Mouse (Mus musculus) G1E-ER4 (cell line): ENCODE results near the gene Ndrg2. TPM values are rescaled to one million over a fixed set of nuclear protein-coding genes. Genes with fewer than 3 reads are reported as not detected.

Experiments
- GATA1 ChIP-seq: IDR thresholded peaks from one replicate; pipeline ENCODE4 v1.8.0; 2012; ENCODE audit warnings: low read length, inconsistent platforms
- polyA plus RNA-seq: library from polyadenylated mRNA; stranded (reverse); fragments of >175 nt; gene quantifications from 2 replicates; pipeline ENCODE4 v1.2.3, GENCODE M21; 2012

Ndrg2 gene
- polyA plus RNA-seq, 1 experiment, result not detected

DNA sequence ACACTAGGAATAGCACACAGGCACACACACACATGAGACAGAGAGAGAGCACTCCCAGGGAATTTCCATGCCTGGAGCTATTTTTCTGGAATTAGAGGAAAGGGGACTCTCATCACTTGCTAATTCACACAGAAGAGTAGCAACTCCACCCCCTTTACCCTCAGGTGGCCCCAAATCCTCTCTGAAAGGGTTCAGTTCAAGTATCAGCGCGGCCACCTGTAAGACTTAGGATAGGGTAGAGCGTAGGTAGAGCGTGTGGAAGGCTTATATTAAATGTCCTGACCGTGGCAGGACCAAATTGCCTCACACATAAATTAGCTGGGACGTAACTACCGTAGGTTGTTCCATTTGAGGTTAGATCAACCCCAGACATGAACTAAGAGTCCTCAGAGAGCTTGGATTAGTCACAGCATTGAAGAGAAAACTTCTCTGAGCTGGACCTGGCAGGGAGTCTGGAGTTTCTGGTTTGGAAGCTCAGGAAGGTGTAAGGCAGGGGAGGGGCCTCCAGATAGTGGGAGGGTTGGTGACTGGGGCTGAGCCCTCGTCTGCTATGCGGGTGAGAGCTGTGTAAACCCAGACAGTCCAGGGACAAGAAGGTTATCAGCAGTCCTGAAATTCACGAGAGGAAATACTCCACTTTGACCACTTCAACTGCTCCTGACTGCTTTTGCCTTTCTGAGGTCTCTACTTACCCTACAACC lies 20.7 kb downstream of the Ndrg2 start:
- TF ChIP-seq GATA1, result no peak

DNA sequence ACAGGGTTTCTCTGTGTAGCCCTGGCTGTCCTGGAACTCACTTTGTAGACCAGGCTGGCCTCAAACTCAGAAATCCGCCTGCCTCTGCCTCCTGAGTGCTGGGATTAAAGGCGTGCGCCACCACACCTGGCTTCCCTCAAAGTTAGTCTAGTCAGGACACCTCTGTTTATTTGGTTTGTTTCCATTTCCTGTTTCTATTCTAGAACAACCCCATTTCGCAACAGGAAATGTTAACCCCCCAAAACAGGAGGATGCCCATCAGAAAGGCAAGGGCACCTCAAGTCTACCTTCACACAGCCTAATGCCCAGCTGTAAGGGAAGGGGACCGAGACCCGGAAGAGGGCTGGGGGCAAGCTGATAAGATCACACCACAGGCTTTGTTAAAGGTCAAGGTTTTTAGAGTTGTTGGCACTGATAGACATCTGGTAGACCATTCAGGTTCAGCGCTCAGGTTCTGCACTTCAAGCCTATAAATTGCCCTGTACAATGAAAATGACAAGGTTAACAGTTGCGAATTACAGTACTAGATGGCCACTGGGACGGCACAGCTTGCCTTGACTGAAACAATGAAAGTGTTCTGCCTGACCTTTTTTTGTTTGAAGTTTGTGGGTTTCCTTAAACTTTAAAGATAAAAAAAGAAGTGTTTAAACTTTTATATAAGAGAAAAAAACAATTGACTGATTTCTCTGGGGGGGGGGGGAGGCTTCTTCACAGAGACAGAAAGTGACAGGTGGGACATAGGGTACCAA lies 21.6 kb downstream of the Ndrg2 start, which contains the start of gene Slc39a2:
TSS of gene Slc39a2 (plus strand) at position 699 of the 749 bp plus-strand sequence.
- no peak for TF ChIP-seq GATA1

DNA sequence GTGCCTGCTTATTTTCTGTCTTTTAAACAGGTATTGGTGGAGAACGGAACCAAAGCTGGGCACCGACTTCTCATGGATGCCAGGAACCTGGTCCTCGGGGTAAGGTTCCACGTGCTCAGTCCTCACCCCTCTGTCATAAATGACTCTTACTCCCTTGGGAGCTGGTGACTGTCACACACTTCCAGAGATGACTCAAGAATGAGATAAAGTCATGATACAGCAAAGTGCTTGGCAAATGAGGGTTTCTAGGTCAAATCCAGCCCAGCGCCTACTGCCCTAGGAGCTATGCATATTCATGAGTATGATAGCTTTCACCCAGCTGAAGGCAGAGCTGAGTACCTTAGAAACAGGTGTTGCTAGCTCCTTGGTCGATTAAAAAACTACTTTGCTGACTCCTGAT lies 24.1 kb downstream of the Ndrg2 start:
- TF ChIP-seq GATA1, result no peak

DNA sequence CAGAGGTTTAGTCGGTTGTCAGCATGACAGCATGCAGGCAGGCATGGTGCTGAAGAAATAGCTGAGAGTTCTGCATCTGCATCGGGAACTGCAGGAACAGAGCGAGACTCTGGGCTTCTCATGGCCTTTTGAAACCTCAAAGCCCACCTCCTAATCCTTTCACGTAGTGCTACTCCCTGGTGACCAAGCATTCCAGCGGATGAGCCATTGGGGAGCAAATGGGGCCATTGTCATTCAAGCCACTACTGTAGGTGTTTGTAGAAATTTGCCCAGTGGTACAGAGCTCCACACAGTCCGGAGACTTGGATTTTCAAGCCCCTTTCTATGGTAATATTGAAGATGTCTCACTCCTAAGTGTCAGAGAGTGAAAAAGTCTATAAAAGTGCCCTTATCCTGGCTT lies 27.9 kb downstream of the Ndrg2 start:
- no peak for TF ChIP-seq GATA1

DNA sequence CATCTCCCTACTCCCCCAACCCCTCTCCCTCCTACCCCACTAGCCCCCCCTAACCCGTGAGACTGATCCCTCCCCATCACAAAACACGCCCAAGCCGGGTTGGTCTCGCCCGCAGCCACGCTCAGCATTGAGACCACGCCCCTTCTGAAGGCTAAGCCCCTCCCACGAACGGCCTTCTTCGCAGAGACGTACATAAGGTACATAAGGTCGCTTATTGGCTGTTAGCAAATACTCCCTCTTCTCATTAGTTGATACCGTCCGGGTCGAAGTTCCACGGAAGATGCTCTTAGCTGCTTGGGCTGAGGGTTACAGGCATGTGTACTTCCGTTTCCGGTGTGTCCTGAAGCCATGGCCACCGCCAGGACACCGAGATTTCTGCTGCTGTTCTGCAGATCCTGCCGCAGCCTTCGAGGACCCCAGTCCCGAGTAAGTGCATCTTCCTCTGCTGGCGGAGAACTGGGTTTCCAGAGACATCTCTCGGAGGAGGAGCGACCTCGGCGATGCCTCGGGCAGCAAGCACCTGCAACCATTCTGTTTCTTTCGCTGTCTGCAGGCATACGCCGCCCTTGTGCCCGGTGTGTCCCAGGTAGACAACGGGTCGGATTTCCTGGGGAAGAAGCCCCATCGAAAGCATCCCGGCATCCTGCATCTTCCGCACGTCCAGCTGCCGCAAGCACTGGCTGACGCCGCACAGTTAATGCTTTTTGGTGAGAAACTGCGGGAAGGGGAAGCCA lies 29.2 kb downstream of the Ndrg2 start, which contains the start of gene Mettl17:
TSS of gene Mettl17 (plus strand) at position 245 of the 734 bp plus-strand sequence.
- no peak for TF ChIP-seq GATA1

DNA sequence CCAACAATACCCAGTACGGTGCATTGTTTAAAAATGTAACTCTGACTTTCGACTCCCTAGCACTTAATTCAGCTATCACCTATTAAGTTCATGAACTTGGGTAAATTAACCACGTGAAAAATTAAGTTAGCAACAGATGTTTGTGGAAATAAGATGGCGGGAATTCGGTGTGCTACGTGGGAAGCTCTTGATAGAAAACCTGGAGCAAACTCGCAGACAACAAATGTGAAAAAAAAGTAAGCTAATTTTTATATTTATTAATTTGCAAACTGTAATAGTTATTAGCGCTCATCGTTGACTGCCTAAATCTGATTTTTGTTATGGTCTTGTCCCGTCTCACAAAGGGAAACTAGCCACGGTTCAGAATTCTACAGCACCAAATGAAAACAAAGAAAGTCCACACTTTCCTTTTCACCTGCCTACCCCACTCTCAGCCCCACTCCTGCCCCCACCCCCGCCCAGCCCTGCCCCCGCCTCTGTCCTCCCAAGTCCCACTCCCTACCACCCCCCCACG lies 29.9 kb downstream of the Ndrg2 start:
- TF ChIP-seq GATA1, result no peak

DNA sequence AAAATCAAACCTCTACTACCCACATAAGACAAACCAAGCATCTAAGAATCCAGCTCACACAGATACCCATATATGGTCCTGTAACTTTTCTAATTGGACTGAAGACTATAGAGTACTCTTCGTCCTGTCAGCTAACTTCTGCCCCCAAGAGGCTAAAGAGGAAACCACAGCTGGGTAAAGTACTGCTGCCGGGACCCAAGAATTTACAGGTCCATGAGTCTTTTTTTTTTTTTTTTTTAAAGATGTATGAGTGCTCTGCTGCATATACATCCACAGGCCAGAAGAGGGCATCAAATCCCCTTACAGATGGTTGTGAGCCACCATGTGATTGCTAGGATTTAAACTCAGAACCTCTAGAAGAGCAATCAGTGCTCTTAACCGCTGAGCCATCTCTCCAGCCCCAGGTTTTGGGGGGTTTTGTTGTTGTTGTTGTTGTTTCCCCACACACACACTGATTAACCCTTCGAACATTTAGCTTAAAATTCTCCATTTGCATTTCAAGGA lies 30.4 kb downstream of the Ndrg2 start:
- no peak for TF ChIP-seq GATA1

DNA sequence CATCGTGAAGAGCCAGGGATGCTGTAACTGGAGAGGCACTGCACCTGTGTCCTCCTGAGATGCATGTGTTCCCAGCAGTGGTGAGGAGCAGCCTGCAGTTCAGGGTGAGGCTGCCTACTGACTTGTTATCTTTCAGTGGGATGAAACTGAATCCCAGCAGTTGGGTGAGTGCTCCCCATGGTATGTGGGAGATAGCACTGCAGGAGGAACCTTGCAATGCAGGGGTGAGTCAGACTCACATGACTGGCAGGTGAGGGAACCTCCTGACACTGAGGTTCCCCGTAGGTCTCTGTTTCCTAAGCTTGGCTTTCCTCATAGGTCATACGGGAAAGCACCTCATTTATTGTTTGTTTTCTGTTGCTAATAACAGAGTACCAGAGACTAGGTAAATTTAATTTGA lies 36.4 kb downstream of the Ndrg2 start:
- no peak for TF ChIP-seq GATA1

DNA sequence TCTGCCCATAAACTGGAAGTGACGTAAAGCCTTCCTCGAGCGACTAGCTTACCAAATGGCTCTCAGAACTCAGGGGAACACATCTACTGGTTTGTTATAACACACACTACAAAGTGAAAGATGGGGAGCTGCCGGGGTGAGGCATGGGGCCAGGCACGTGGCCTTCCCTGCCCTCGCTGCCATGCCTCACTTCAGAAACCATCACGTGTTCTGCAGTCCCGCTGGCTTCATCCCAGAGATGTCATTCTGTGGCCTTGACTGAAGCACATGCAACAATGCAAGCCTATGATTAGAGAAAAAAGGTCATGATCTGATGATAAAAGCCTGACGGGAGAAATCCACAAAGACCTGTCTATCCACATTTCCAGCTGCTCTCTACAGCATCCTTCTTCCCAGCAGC lies 42.2 kb downstream of the Ndrg2 start:
- no peak for TF ChIP-seq GATA1

DNA sequence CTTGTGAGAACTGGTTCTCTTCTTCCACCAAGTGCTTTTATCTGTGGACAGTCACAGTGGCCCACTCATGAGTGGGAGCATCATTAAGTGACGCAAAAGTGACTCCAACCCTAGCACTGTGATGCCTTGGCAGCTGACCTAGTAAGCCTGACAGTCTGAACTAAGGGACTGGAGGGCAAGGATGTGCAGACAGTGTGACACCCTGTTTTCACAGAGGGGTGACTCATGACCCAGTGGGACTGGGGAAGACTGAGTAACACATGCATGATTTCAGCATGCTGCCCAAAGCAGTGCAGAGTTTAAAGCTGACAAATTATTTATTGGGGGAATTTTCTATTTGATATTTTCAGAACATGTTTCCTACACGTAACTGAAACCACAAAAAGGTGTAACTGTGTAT lies 43.2 kb downstream of the Ndrg2 start:
- TF ChIP-seq GATA1, result no peak

Other genes starting within 250 kb of the Ndrg2 start
- not detected in 2 replicates for gene Gm17079, start 218.7 kb downstream of the Ndrg2 start, polyA plus RNA-seq
- not detected in 2 replicates for gene Gm5800, start 197.0 kb downstream of the Ndrg2 start, polyA plus RNA-seq
- gene Ang4, start 140.6 kb downstream of the Ndrg2 start, polyA plus RNA-seq, result not detected in 2 replicates
- gene AY358078, start 114.1 kb downstream of the Ndrg2 start, polyA plus RNA-seq, result not detected in 2 replicates
- not detected in 2 replicates for gene Ear6, start 60.5 kb downstream of the Ndrg2 start, polyA plus RNA-seq
- 13.1 and 21.0 TPM in 2 replicates for gene Mettl17, start 29.3 kb downstream of the Ndrg2 start, polyA plus RNA-seq
- not detected in 2 replicates for gene Slc39a2, start 21.3 kb downstream of the Ndrg2 start, polyA plus RNA-seq
- not detected in 2 replicates for gene Tppp2, start 4.3 kb upstream of the Ndrg2 start, polyA plus RNA-seq
- gene Rnase13, start 8.6 kb upstream of the Ndrg2 start, polyA plus RNA-seq, result not detected in 2 replicates
- 28.7 and 40.6 TPM in 2 replicates for gene Arhgef40, start 70.6 kb upstream of the Ndrg2 start, polyA plus RNA-seq
- gene Tmem253, start 101.5 kb upstream of the Ndrg2 start, polyA plus RNA-seq, result not detected in 2 replicates
- 59.0 and 77.2 TPM in 2 replicates for gene Zfp219, start 106.6 kb upstream of the Ndrg2 start, polyA plus RNA-seq
- not detected in 2 replicates for gene Olfr221, start 128.3 kb upstream of the Ndrg2 start, polyA plus RNA-seq
- gene Hnrnpc, start 189.9 kb upstream of the Ndrg2 start, polyA plus RNA-seq, result 13.3 and 19.0 TPM in 2 replicates
- 0.05 and 0.24 TPM in 2 replicates for gene Rpgrip1, start 196.5 kb upstream of the Ndrg2 start, polyA plus RNA-seq